Mouse (Mus musculus): ENCODE measurements around the gene Wscd1. TPM values are rescaled to one million over a fixed set of nuclear protein-coding genes. Genes with fewer than 3 reads are reported as not detected.

Wscd1 gene
- total RNA-seq, 2 experiments from 2014 or later, result 1.8 to 2.4 TPM

DNA sequence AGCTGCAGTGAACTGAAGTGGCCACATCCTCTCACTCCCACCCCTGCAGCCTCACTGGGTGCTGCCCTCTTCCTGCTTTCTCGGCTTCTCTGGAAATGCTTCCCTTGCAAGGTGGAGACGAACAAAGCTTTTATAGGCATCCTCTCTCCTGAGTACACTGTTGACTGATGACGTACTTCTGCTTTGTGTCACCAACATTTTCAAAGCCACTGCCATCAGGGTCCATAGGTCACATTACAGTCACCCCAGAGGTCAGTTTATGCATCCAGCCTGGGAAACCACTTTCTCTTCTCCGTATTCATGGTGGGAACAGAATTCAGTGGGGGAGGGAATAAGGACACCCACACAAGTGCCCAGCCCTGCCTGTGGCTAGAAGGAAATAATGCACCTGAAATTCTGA lies 23.1 kb downstream of the Wscd1 start:
- no peak for DNase-seq
- Histone ChIP-seq H3K4me3 (no peak overlapping the region), H3K27ac (peak overlapping the region; percentile 68)
- intact Hi-C loops (cut with DNase I), result no loop called here
- no peak for TF ChIP-seq CTCF (IDR thresholded peaks at IDR 0.05)

DNA sequence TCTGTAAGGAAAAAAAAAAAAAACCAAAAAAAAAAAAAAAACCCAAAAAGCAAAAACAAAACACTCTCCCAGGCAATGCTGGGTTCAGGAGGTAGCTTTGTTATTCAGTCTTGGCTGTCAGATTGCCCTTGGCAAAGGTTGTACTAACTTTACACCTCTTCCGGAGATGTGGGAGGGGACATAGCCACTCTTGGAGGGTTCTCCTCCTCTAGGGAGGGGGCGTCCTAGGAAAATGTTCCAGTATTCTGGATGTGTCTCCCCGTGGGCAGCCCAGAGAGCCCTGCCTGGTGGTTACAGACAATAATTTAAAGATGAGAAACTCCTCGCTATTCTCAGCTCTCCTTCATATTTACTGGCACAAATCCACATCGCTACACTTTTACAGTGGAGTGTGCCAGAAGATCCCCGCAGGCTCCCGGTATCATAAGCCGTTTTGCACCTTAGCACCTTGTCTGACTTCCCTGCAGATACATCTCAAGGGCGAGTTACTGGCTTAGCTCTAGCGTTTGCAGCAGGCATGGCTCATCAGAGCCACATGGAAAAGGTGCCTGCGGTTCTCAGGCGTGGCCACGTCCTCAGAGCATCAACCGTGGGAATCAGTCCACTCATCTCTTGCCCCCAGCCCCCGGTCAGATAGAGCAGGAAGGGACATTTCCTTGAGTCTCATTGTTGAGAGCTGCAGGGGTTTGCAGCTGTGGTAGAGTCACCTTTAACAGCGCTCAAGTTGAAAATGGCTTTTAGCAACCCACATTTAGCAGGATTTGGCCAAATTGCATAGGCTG lies 24.5 kb downstream of the Wscd1 start:
- intact Hi-C loops (cut with DNase I), result no loop called here
- peak overlapping the region; percentile 80 for H3K27ac ChIP-seq
- no peak for TF ChIP-seq CTCF (IDR thresholded peaks at IDR 0.05)

DNA sequence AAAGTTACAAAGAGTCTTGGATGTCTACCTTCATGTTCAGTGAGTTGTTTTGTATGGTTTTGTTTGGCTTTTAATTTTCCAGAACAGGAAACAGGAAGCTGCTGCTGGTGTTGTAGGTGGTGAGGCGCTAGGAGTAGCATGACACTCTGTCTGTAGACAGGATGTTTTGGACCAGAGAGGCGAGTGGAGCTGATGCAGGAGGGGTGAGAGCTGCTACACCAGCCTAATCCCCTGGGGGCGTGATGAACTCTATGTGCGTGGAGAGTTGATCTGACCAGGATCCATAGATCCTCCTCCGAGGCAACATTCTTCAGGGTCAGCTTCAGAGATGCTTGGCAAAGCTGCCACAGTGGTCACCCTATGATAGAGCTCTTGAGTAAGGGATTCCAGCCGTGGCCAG lies 25.3 kb downstream of the Wscd1 start:
- H3K4me3 ChIP-seq, result no peak overlapping the region
- DNase-seq, result no peak
- no peak for TF ChIP-seq CTCF (IDR thresholded peaks at IDR 0.05)
- H3K27ac ChIP-seq, result peak overlapping the region; percentile 80
- intact Hi-C loops (cut with DNase I), result no loop called here

More for the DNA sequence above, 24.5 kb downstream of the Wscd1 start:
- no peak for DNase-seq
- H3K4me3 ChIP-seq, result peak overlapping the region; percentile 30

GRCm38 (mm10) chr11:71779642-71780041 lies 29.9 kb downstream of the Wscd1 start:
- H3K27ac ChIP-seq, result no peak overlapping the region
- DNase-seq, result no peak
- intact Hi-C loops (cut with DNase I), result no loop called here
- TF ChIP-seq CTCF (IDR thresholded peaks at IDR 0.05), result no peak
- H3K4me3 ChIP-seq, result no peak overlapping the region

DNA sequence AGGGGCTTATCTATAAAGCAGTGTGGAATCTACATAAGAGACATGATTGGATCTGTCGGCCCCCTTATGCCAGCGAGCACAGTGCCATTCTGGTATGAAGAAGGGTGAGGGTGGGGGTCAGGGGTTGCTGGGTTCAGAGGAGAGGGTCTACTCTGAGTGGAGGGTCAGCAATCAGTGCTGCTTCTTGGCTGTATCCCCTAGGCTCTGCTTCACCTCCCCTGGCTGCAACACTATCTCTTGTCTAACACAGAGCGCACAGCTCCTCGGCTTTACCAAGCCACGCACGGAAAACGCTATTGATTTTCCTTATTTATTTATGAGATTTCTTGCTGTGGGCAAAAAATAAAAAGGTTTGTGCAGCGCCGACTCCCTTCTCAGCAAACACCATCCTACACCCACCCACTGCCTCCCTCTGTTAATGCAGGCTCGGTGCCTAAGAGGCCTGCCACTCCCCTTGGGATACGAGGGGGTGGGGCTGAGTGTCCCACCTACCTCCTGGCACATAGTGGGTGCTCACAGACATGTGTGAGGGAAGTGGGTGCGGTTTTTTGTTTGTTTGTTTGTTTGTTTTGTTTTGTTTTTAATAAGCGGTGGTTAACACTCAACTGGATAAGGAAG lies 32.1 kb downstream of the Wscd1 start:
- intact Hi-C loops (cut with DNase I), result no loop called here
- DNase-seq, result no peak
- Histone ChIP-seq H3K27ac (no peak overlapping the region), H3K4me3 (no peak overlapping the region)
- TF ChIP-seq CTCF (IDR thresholded peaks at IDR 0.05), result no peak

- TF ChIP-seq CTCF (IDR thresholded peaks at IDR 0.05), result no peak
- Histone ChIP-seq H3K27ac (no peak overlapping the region), H3K4me3 (no peak overlapping the region)
- no peak for DNase-seq
- intact Hi-C loops (cut with DNase I), result no loop called here
Measured at GRCm38 (mm10) chr11:71785499-71785898, 35.8 kb downstream of the Wscd1 start.

GRCm38 (mm10) chr11:71788209-71788608 lies 38.5 kb downstream of the Wscd1 start:
- no peak overlapping the region for H3K4me3 ChIP-seq

DNA sequence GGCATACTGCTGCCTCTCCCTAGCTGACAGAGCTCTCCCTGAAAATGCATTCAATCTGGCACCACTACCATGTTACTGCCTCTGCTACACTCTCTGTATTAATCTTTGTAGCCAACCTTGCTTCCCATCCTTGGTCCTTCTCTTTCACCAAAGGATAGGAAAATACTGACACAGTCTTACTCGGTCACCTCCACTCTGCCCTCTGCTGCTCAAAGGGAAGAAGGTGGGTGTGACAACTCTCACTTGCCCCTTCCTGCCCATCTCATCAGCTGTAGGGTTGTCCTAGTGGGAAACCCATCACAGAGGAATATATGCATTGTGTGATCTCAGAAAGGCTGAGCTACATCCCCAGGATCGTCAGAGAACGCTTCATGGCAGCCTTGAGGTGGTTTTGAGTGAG lies 40.5 kb downstream of the Wscd1 start:
- TF ChIP-seq CTCF (IDR thresholded peaks at IDR 0.05), result peak; percentile 29; the same call in 1 of the 2 replicates
- DNase-seq, result no peak
- H3K27ac ChIP-seq, result no peak overlapping the region
- H3K4me3 ChIP-seq, result no peak overlapping the region
- intact Hi-C loops (cut with DNase I), result no loop called here

More at GRCm38 (mm10) chr11:71788209-71788608, 38.5 kb downstream of the Wscd1 start:
- intact Hi-C loops (cut with DNase I), result no loop called here
- no peak overlapping the region for H3K27ac ChIP-seq
- no peak for TF ChIP-seq CTCF (IDR thresholded peaks at IDR 0.05)
- DNase-seq, result no peak

GRCm38 (mm10) chr11:71799206-71799605 lies 49.5 kb downstream of the Wscd1 start:
- no peak for TF ChIP-seq CTCF (IDR thresholded peaks at IDR 0.05)
- DNase-seq, result no peak
- no peak overlapping the region for H3K4me3 ChIP-seq
- no peak overlapping the region for H3K27ac ChIP-seq
- intact Hi-C loops (cut with DNase I), result no loop called here

DNA sequence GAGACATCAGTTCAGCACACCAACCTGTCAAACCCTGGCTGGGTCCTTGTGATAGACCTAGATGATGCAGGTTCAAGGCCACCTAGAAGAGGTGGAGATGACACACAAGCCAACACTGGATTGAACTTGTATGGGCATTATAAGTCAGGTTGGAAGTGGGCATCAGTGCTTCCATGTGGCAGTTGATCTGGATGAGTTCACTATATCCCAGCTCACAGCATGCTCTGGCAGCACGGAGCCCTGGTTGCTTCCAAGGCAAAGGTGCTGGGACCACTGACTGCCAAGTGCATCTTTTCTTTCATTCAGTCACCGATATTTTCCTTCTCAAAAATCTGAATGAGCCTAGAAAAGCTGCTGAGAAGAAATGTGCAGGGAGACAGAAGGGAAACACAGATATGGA lies 58.8 kb downstream of the Wscd1 start:
- Histone ChIP-seq H3K27ac (no peak overlapping the region), H3K4me3 (no peak overlapping the region)
- no peak for TF ChIP-seq CTCF (IDR thresholded peaks at IDR 0.05)
- DNase-seq, result no peak
- intact Hi-C loops (cut with DNase I), result no loop called here

GRCm38 (mm10) chr11:71811828-71812227 lies 62.1 kb downstream of the Wscd1 start:
- H3K4me3 ChIP-seq, result no peak overlapping the region
- intact Hi-C loops (cut with DNase I), result no loop called here

GRCm38 (mm10) chr11:71812921-71813320 lies 63.2 kb downstream of the Wscd1 start:
- intact Hi-C loops (cut with DNase I), result no loop called here
- H3K4me3 ChIP-seq, result no peak overlapping the region
- TF ChIP-seq CTCF (IDR thresholded peaks at IDR 0.05), result no peak
- DNase-seq, result no peak
- H3K27ac ChIP-seq, result no peak overlapping the region

More at GRCm38 (mm10) chr11:71811828-71812227, 62.1 kb downstream of the Wscd1 start:
- H3K27ac ChIP-seq, result no peak overlapping the region
- no peak for DNase-seq
- TF ChIP-seq CTCF (IDR thresholded peaks at IDR 0.05), result no peak

DNA sequence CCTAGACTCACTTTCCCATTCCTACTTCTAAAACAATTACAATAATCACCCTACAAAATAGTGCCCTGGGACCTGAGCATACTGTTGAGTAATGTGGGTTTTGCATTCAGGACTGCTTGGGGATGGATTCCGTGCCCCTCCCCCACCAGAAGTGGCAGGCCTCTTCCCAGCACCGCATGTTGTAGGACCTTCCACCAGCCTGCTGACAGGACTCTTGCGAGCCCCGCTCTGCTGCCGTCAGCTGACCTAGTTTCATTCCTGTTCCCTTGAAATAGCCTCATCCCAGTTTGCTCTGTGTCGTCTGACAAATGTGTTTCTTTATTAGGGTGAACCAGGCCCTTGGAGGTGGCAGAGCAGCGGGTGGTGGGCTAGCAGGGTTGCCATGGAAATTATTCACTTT lies 64.8 kb downstream of the Wscd1 start:
- intact Hi-C loops (cut with DNase I), result no loop called here
- no peak overlapping the region for H3K27ac ChIP-seq
- H3K4me3 ChIP-seq, result no peak overlapping the region
- no peak for TF ChIP-seq CTCF (IDR thresholded peaks at IDR 0.05)
- DNase-seq, result no peak
